Mouse (Mus musculus) erythroblast, embryonic 14.5 days (primary cell): Measurements from ENCODE around the gene Ehbp1l1. TPM values are rescaled to one million over a fixed set of nuclear protein-coding genes. Genes with fewer than 3 reads are reported as not detected.

Experiments used
- H3K27me3 ChIP-seq: 2 replicates; pipeline ENCODE4 v1.6.1; 2012; ENCODE audit warnings: inconsistent platforms; ENCODE audit not compliant: control insufficient read depth
- H3K36me3 ChIP-seq: 2 replicates; pipeline ENCODE4 v1.6.1; 2012; ENCODE audit warnings: mild to moderate bottlenecking, inconsistent platforms; ENCODE audit not compliant: control insufficient read depth
- H3K4me1 ChIP-seq: 2 replicates; pipeline ENCODE4 v1.6.1; 2012; ENCODE audit warnings: inconsistent platforms; ENCODE audit not compliant: control insufficient read depth
- H3K4me3 ChIP-seq: replicated peaks from 2 replicates; pipeline ENCODE3; 2012; ENCODE audit warnings: moderate library complexity, mild to moderate bottlenecking, inconsistent platforms
- H3K9me3 ChIP-seq: 2 replicates; pipeline ENCODE4 v1.6.1; 2012; ENCODE audit warnings: low read length, inconsistent platforms, mixed read lengths; ENCODE audit not compliant: control insufficient read depth
- GATA1 ChIP-seq: IDR thresholded peaks from 2 replicates; pipeline ENCODE4 v1.6.1; 2012; ENCODE audit warnings: low read length, inconsistent platforms, mixed read lengths
- TAL1 ChIP-seq: IDR thresholded peaks from 3 replicates; pipeline ENCODE4 v1.6.1; 2012; ENCODE audit warnings: low read length, inconsistent platforms, mixed read lengths
- polyA plus RNA-seq: library from polyadenylated mRNA; stranded (reverse); fragments of >175 nt; gene quantifications from 2 replicates; pipeline ENCODE4 v1.2.3, GENCODE M21; 2012

The Ehbp1l1 gene
- polyA plus RNA-seq, result 88.4 and 106 TPM in 2 replicates

DNA sequence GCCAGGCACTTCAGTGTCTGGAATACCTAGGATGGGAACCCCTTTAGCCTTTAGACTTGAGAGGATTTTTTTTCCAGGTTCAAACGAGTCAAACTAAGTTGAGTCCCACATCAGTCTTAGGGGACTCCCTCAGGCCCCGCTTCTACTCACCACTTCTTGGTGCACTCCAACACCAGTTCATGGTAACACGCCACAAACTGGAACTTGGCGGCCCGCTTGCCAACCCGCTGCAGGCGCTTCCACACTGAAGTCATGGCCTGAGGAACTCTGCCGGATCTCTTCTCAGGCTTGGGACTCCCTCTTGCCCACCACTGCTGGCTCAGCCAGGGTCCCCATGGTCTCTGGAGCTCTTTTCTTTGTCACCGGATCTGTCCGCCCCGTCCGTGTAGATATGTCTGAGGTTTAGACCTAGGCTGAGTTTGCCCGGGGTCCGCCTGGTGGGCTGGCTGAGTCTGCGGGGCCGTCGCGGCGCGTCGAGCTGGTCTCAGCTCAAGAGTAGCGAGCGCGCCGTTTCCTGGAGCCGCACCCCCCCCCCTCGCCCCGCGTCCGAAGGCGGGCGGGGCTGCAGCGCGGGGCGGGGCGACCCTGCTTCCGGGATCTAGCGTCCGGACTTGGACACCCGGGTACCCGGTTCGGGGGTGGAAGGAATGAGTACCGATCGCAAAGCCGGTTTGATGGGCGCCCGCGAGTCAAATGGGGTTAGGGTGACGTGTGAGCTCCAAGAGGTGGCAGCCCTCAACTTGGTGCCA is at the start of gene Ehbp1l1:
Gene Ehbp1l1 (minus strand): TSS at position 551 of the 749 bp plus-strand sequence.
- Histone ChIP-seq H3K36me3 (peaks cover 86% of the 10 kb centered on the region), H3K4me1 (peaks cover 87% of the 10 kb centered on the region), H3K4me3 (peak within 1 kb of the TSS; percentile 74), H3K27me3 (no peaks in the 10 kb centered on the region; the same call in 1 of the 2 replicates), H3K9me3 (no peaks in the 10 kb centered on the region)
- no peak for TF ChIP-seq GATA1
- TF ChIP-seq TAL1, result no peak

GRCm38 (mm10) chr19:5770925-5771860 is 45.1 kb upstream of the Ehbp1l1 start, which contains the start of gene Scyl1:
Gene Scyl1, minus strand, starts transcription at chr19:5771419.
- TF ChIP-seq GATA1 (no peak), TAL1 (no peak)
- Histone ChIP-seq H3K36me3 (peaks cover 38% of the 10 kb centered on the region), H3K9me3 (peaks cover 3% of the 10 kb centered on the region), H3K4me1 (peaks cover 37% of the 10 kb centered on the region), H3K4me3 (peak within 1 kb of the TSS; percentile 85), H3K27me3 (peaks cover 4% of the 10 kb centered on the region; the same call in 1 of the 2 replicates)

- Histone ChIP-seq H3K4me1 (peaks cover 37% of the 10 kb centered on the region), H3K4me3 (peak overlapping the region; percentile 85), H3K9me3 (peaks cover 3% of the 10 kb centered on the region), H3K36me3 (peaks cover 47% of the 10 kb centered on the region), H3K27me3 (peaks cover 4% of the 10 kb centered on the region; the same call in 1 of the 2 replicates)
- TF ChIP-seq TAL1 (no peak), GATA1 (no peak)
Measured at GRCm38 (mm10) chr19:5770311-5770710, 44.2 kb upstream of the Ehbp1l1 start.

GRCm38 (mm10) chr19:5767271-5767670 is 41.2 kb upstream of the Ehbp1l1 start:
- peaks cover 3% of the 10 kb centered on the region for H3K9me3 ChIP-seq
- H3K36me3 ChIP-seq, result peaks cover 74% of the 10 kb centered on the region
- no peak overlapping the region for H3K4me3 ChIP-seq
- TF ChIP-seq GATA1 (no peak), TAL1 (no peak)
- H3K27me3 ChIP-seq, result no peaks in the 10 kb centered on the region
- peaks cover 35% of the 10 kb centered on the region for H3K4me1 ChIP-seq

GRCm38 (mm10) chr19:5763163-5763562 is 37.0 kb upstream of the Ehbp1l1 start:
- Histone ChIP-seq H3K36me3 (peaks cover 95% of the 10 kb centered on the region), H3K27me3 (no peaks in the 10 kb centered on the region), H3K4me1 (peaks cover 2% of the 10 kb centered on the region)

DNA sequence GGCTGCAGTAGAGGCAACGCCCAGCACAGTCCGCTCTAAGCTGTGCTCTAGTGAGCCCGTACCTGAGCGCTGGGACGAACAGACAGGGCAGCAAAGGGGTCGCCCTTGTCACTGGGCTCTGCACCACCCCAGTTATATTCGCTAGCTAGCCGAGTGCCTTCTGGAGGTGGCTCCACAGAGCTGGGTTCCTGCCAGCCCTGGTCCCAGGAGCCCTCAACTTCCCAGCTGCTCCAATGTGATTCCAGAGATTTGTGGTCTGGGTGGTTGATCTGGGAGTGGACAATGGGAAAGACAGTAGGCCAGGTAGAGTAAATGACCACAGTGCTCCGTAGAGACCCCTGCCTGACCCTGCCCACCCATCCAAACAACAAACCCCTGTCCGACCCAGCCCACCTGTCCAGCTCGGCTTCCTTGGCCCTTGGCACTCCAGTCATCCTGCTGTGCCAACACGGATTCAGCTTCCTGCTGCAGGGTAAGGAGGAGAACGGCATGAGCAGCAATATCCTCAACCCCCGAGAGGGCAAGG is 32.8 kb upstream of the Ehbp1l1 start:
- Histone ChIP-seq H3K27me3 (peaks cover 36% of the 10 kb centered on the region), H3K9me3 (no peaks in the 10 kb centered on the region), H3K4me3 (no peak overlapping the region), H3K4me1 (peaks cover 8% of the 10 kb centered on the region; the same call in 1 of the 2 replicates), H3K36me3 (peaks cover 66% of the 10 kb centered on the region)
- TF ChIP-seq TAL1, result no peak
- no peak for TF ChIP-seq GATA1

More at GRCm38 (mm10) chr19:5763163-5763562, 37.0 kb upstream of the Ehbp1l1 start:
- Histone ChIP-seq H3K9me3 (no peaks in the 10 kb centered on the region), H3K4me3 (no peak overlapping the region)
- TF ChIP-seq GATA1 (no peak), TAL1 (no peak)

DNA sequence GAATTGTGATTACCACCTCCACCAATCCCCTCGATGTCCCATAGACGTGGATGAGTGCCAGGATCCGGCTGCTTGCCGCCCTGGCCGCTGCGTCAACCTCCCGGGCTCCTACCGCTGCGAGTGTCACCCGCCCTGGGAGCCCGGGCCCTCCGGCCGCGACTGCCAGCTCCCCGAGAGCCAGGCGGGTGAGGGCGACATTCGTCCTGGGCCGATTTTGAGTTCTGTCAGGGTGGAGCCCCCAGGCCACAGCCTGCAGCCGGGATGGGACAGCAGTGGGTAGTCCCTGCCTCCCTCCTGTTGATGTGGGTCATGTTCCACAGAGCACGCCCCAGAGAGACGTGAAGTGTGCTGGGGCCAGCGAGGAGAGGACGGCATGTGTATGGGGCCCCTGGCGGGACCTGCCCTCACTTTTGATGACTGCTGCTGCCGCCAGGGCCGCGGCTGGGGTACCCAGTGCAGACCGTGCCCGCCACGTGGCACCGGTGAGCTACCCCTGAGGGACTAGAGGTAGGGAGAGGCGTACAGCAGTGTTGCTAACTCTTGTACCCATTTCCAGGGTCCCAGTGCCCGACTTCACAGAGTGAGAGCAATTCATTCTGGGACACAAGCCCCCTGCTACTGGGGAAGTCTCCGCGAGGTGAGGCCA is 31.0 kb upstream of the Ehbp1l1 start:
- H3K4me3 ChIP-seq, result no peak overlapping the region

DNA sequence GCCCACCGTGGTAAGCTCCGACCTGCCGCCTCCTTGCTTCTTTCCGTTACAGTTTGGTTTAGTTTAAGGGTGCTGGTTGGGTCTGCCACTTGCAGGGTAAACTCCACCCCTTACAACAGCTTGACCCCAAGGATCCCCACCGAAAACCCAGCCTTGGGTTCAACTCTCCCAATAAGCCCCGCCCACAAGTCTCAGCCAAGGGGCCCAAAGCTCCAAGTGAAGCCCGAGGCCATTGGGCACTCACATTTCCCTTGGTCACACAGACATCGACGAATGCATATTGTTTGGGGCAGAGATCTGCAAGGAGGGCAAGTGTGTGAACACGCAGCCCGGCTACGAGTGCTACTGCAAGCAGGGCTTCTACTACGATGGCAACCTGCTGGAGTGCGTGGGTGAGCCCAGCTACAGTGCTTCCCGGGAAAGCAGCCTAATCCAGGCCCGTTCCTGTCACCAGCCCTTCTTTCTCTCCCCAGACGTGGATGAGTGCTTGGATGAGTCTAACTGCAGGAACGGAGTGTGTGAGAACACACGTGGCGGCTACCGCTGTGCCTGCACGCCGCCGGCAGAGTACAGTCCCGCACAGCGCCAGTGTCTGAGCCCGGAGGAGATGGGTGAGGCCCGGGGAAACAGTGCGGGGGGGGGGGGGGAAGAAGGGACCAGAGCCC is 30.3 kb upstream of the Ehbp1l1 start:
- Histone ChIP-seq H3K4me3 (no peak overlapping the region), H3K4me1 (peaks cover 12% of the 10 kb centered on the region), H3K9me3 (no peaks in the 10 kb centered on the region), H3K36me3 (peaks cover 44% of the 10 kb centered on the region), H3K27me3 (peaks cover 61% of the 10 kb centered on the region)
- no peak for TF ChIP-seq GATA1
- TF ChIP-seq TAL1, result no peak

More for the DNA sequence above, 31.0 kb upstream of the Ehbp1l1 start:
- Histone ChIP-seq H3K9me3 (no peaks in the 10 kb centered on the region), H3K27me3 (peaks cover 55% of the 10 kb centered on the region), H3K4me1 (peaks cover 8% of the 10 kb centered on the region; the same call in 1 of the 2 replicates), H3K36me3 (peaks cover 51% of the 10 kb centered on the region)
- TF ChIP-seq GATA1, result no peak
- no peak for TF ChIP-seq TAL1
